Mouse (Mus musculus): ENCODE results near the gene Prrt4.

GRCm38 (mm10) chr6:29126878-29127426 lies 52.4 kb downstream of the Prrt4 start:
- no peak for TF ChIP-seq CTCF (IDR thresholded peaks at IDR 0.05; ENCODE audit: low read depth, low read length)
- TF ChIP-seq POLR2A (IDR thresholded peaks at IDR 0.05; ENCODE audit: extremely low read depth, insufficient read depth, low read length) = no peak

Data from liver, adult 2 months (tissue).